Mouse (Mus musculus) erythroblast, embryonic 14.5 days (primary cell): ENCODE results near the gene Thnsl1. TPM values are rescaled to one million over a fixed set of nuclear protein-coding genes. Genes with fewer than 3 reads are reported as not detected.

Experiments
- H3K27me3 ChIP-seq: 2 replicates; pipeline ENCODE4 v1.6.1; 2012; ENCODE audit warnings: inconsistent platforms; ENCODE audit not compliant: control insufficient read depth
- H3K36me3 ChIP-seq: 2 replicates; pipeline ENCODE4 v1.6.1; 2012; ENCODE audit warnings: mild to moderate bottlenecking, inconsistent platforms; ENCODE audit not compliant: control insufficient read depth
- H3K4me1 ChIP-seq: 2 replicates; pipeline ENCODE4 v1.6.1; 2012; ENCODE audit warnings: inconsistent platforms; ENCODE audit not compliant: control insufficient read depth
- H3K4me3 ChIP-seq: replicated peaks from 2 replicates; pipeline ENCODE3; 2012; ENCODE audit warnings: moderate library complexity, mild to moderate bottlenecking, inconsistent platforms
- H3K9me3 ChIP-seq: 2 replicates; pipeline ENCODE4 v1.6.1; 2012; ENCODE audit warnings: low read length, inconsistent platforms, mixed read lengths; ENCODE audit not compliant: control insufficient read depth
- GATA1 ChIP-seq: IDR thresholded peaks from 2 replicates; pipeline ENCODE4 v1.6.1; 2012; ENCODE audit warnings: low read length, inconsistent platforms, mixed read lengths
- TAL1 ChIP-seq: IDR thresholded peaks from 3 replicates; pipeline ENCODE4 v1.6.1; 2012; ENCODE audit warnings: low read length, inconsistent platforms, mixed read lengths
- polyA plus RNA-seq: library from polyadenylated mRNA; stranded (reverse); fragments of >175 nt; gene quantifications from 2 replicates; pipeline ENCODE4 v1.2.3, GENCODE M21; 2012

The Thnsl1 gene
- polyA plus RNA-seq, 1 experiment: not detected

DNA sequence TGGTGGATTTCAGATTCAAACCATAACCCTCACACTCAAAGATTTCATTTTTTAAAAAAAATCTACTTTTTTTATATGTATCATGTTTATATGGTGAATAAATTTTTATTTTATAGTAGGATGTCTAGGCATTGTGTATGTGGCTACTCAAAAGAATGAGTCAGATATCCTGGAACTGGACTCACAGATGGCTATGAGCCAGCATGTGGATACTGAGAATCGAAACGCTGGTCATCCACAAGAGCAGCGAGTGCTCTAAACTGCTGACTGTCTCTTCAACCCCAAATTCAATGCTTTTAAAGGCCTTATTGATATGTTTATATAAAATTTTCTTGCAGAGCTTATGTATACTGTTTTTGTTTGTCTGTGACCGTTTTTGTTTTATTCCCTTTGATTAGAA is 52.8 kb downstream of the Thnsl1 start:
- TF ChIP-seq GATA1 (no peak), TAL1 (no peak)
- Histone ChIP-seq H3K27me3 (no peaks in the 10 kb centered on the region), H3K36me3 (no peaks in the 10 kb centered on the region), H3K4me3 (no peak overlapping the region), H3K4me1 (no peaks in the 10 kb centered on the region), H3K9me3 (no peaks in the 10 kb centered on the region)

DNA sequence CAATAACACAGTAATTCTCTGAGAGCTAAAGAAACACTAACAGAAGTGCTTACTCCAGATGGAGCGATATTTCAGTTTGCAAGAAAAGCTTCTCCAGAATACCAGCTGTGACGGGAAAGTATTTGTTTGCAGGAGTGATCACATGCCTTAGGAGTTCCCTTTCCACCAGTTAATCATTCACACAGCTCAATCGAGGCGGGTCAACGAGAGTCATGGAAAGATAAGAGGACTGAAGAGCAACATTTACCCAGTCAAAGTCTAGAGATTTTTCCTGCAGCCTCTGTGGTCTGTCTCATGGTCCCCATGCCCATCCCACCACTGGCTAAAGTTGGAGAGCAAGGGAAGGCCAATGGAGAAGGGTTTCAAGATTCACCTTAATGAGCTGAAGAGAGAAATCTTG is 53.6 kb downstream of the Thnsl1 start:
- Histone ChIP-seq H3K36me3 (no peaks in the 10 kb centered on the region), H3K4me1 (no peaks in the 10 kb centered on the region), H3K9me3 (no peaks in the 10 kb centered on the region), H3K4me3 (no peak overlapping the region), H3K27me3 (no peaks in the 10 kb centered on the region)
- TF ChIP-seq TAL1 (no peak), GATA1 (no peak)

DNA sequence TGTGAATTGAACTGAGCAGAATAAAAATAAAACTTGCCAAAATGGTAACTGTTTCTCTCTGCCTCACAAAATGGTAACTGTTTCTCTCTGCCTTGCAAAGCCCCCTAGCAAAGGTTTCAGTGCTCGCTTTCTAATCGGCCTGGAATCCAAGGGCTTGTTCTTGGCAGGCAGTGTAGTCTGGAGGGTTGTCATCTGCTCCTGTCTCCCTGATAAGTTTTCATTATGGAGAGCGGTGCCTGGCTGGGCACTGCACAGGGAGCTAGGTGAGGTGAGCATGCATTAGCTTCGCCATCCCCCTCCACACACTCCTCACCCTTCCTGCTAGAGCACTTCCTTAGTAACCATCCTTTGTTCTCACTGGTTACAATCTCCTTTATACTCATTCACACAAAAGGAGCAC is 54.5 kb downstream of the Thnsl1 start:
- Histone ChIP-seq H3K4me1 (no peaks in the 10 kb centered on the region), H3K27me3 (no peaks in the 10 kb centered on the region), H3K4me3 (no peak overlapping the region), H3K36me3 (no peaks in the 10 kb centered on the region), H3K9me3 (no peaks in the 10 kb centered on the region)
- TF ChIP-seq TAL1 (no peak), GATA1 (no peak)

DNA sequence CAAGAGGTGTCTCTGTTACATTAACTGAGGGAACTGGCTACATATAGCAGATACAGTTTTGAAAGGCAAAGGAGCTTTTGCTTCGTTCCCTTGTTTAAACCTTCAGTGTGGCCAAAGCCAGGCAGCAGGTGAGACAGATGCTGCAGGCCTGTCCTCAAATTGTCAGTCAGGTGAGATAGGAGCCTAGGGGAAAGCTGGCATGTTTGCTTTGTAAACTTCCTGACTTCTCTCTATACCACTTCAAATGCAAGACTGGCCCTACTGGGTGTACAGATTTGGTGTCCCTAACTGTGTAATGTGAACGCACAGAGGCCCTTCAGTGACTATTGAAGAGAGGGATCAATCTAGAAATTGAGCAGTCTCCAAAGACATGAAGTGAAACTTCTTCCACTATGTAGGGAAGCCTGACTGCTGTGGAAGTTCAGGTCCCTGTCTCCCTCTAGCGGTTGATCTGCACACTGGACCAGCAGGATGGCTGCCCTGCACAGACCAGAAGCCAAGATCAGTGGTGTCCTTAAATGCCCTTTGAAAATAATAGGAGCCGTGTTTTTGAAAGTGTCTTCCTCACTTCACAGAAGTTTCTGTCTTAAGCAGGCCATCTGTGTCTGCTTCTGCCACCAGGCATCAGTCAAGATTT is 56.0 kb downstream of the Thnsl1 start:
- Histone ChIP-seq H3K4me1 (no peaks in the 10 kb centered on the region), H3K4me3 (no peak overlapping the region), H3K36me3 (no peaks in the 10 kb centered on the region), H3K9me3 (no peaks in the 10 kb centered on the region), H3K27me3 (no peaks in the 10 kb centered on the region)
- TF ChIP-seq GATA1 (no peak), TAL1 (no peak)

DNA sequence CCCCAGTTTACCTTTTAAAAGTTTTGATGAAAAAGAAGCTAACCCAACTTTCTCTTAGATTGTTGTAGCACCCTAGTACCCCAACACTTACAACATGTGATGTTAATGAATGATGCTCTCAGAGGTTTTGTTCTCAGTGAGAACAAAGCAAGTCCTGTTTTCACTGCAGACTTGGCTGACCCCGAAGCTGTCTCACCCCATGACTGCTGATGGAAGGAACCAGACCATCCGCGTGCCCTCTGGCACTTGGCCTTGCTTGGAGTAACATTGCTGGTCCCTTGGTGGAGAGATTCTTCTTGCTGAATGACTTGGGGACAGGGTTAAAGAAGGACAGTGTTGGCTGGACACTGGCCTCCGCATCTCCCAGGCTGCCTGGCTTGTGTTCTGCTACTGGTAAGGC is 58.5 kb downstream of the Thnsl1 start:
- Histone ChIP-seq H3K4me3 (no peak overlapping the region), H3K9me3 (no peaks in the 10 kb centered on the region), H3K27me3 (no peaks in the 10 kb centered on the region), H3K4me1 (no peaks in the 10 kb centered on the region), H3K36me3 (no peaks in the 10 kb centered on the region)
- TF ChIP-seq TAL1 (no peak), GATA1 (no peak)

Other genes with a start within 250 kb of the Thnsl1 start
- gene Arhgap21, start 236.8 kb upstream of the Thnsl1 start, polyA plus RNA-seq: 4.9 and 5.1 TPM in 2 replicates
- gene Enkur, start 359 bp upstream of the Thnsl1 start, polyA plus RNA-seq: not detected in 2 replicates
- gene Gpr158, start 161.8 kb downstream of the Thnsl1 start, polyA plus RNA-seq: not detected in 2 replicates